Mouse (Mus musculus): ENCODE measurements around the gene Prr15l. TPM values are rescaled to one million over a fixed set of nuclear protein-coding genes. Genes with fewer than 3 reads are reported as not detected.

Gene Prr15l
- polyA plus RNA-seq, 1 experiment: not detected

DNA sequence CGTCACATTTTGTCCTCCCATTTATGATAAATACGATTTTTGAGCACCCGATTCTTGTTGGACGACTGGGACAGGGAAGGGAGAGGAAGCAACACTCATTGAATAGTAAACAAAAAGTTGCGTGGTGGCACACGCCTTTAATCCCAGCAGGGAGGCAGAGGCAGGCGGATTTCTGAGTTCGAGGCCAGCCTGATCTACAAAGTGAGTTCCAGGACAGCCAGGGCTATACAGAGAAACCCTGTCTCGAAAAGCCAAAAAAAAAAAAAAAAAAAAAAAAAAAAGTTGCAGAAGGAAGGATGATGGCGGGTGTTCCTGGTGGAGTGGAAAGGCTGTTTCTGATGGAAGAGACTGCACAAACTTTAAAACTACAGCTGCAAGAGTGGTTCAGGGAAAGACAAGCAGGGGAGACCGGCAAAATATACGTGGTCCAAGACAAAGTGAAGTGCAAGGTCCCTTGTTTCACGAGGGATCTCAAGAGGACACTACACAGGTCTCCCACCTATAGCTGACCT is 11.0 kb upstream of the Prr15l start:
- Histone ChIP-seq H3K4me1 (ENCODE audit: control insufficient read depth, insufficient read depth, low read length) (no peaks in the 10 kb centered on the region), H3K4me3 (ENCODE audit: insufficient read depth, low read length) (peak overlapping the region; percentile 82; the same call in 1 of the 2 replicates), H3K27ac (ENCODE audit: insufficient read depth, low read length) (no peak overlapping the region)
- TF ChIP-seq CTCF (IDR thresholded peaks at IDR 0.05; ENCODE audit: extremely low read depth, insufficient read depth, low read length) (no peak), POLR2A (IDR thresholded peaks at IDR 0.05; ENCODE audit: extremely low read depth, insufficient read depth, low read length) (no peak)

DNA sequence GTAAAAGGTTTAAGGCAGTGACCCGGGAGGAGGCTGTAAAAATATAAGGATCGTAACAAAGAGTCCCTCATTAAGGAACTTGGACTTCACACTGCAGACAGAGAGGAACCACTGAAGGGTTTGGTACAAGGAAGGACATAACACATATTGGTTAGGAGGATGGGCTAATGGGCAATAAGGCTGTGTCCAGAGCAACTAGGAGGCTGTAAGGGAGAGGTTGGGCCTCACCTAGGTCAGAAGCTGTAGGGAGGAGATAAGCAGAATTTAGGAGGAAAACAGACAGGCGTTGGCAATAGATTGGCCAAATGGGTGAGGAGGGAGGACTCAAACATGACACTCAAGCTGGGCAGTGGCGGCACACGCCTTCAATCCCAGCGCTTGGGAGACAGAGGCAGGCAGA is 10.5 kb upstream of the Prr15l start:
- H3K4me3 ChIP-seq (ENCODE audit: insufficient read depth, low read length): no peak overlapping the region
- TF ChIP-seq POLR2A (IDR thresholded peaks at IDR 0.05; ENCODE audit: extremely low read depth, insufficient read depth, low read length) (no peak), CTCF (IDR thresholded peaks at IDR 0.05; ENCODE audit: extremely low read depth, insufficient read depth, low read length) (no peak)
- H3K4me1 ChIP-seq (ENCODE audit: control insufficient read depth, insufficient read depth, low read length): no peaks in the 10 kb centered on the region
- no peak overlapping the region for H3K27ac ChIP-seq (ENCODE audit: insufficient read depth, low read length)

DNA sequence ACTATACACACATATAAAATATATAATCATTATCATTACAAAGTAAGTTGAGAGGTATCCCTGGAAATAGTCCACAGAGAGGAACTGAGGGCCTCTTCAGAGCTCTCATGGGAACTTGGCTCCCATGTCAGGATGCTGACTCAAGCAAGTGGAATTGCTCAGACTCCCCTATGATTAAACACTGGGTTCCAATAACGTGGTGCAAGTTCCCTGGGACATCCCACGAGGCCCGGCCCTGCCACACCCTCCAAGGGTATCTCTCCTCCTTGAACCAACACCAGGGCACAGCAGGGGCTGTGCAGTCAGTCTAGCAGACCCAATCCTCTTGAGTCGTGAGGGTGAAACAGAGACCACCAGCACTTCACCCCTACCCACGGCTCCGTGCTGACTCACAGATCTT is 8.9 kb upstream of the Prr15l start:
- Histone ChIP-seq H3K4me1 (ENCODE audit: control insufficient read depth, insufficient read depth, low read length) (no peaks in the 10 kb centered on the region), H3K27ac (ENCODE audit: insufficient read depth, low read length) (no peak overlapping the region), H3K4me3 (ENCODE audit: insufficient read depth, low read length) (no peak overlapping the region)
- no peak for TF ChIP-seq POLR2A (IDR thresholded peaks at IDR 0.05; ENCODE audit: extremely low read depth, insufficient read depth, low read length)
- no peak for TF ChIP-seq CTCF (IDR thresholded peaks at IDR 0.05; ENCODE audit: extremely low read depth, insufficient read depth, low read length)

DNA sequence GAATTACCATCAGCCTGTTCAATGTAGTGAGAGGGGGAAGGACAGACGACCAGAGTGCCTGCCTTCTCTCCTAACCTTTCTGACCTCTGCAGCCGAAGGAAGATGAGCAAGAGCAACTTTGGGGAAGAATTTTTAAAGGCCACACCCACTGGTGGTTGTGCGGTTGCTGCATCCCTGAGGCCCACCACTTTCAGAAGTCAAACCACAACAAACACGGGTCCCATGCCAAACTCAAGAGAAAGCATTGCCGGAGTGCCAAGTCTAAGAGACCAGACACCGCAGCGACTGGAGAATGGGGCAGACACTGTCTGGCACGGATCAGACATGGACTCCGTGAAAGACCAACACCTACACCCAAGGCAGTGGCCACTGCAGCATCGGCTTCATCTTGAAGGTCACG is 3.0 kb upstream of the Prr15l start:
- TF ChIP-seq CTCF (IDR thresholded peaks at IDR 0.05; ENCODE audit: extremely low read depth, insufficient read depth, low read length) (no peak), POLR2A (IDR thresholded peaks at IDR 0.05; ENCODE audit: extremely low read depth, insufficient read depth, low read length) (no peak)
- no peak overlapping the region for H3K27ac ChIP-seq (ENCODE audit: insufficient read depth, low read length)
- H3K4me3 ChIP-seq (ENCODE audit: insufficient read depth, low read length): no peak overlapping the region
- H3K4me1 ChIP-seq (ENCODE audit: control insufficient read depth, insufficient read depth, low read length): no peaks in the 10 kb centered on the region

DNA sequence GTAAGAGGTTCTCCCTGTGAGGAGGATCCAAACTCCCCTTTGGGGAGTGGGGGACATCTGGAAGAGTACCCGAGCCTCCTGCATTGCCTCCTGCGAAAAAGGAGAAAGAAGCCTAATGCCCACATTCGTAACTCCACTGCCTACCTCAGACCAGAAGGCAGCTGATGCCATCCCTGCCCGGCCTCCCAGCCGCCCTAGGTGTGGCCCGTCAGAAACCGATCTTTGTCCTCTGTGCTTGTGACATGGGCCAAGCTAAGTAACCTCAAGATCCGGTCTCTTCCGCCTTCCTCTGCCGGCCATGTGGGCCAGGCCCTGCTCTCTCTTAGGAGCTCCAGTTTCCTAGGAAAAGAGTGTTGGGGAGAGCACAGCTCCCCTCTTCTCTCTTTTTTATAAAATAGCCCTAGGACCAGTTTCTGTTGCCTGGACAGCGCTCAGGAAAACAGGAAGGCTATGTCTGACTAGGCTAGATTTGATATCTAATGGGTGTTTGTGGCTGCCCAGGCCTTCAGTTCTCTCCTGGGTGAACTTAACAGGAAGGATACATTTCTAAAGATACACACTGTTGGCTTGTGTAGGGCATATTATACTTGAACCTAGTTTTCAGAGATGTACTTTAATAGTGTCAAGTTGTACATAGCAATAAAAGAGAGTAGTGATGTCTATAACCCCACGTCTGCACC is 2.3 kb upstream of the Prr15l start:
- H3K4me3 ChIP-seq (ENCODE audit: insufficient read depth, low read length): no peak overlapping the region
- H3K4me1 ChIP-seq (ENCODE audit: control insufficient read depth, insufficient read depth, low read length): no peaks in the 10 kb centered on the region
- no peak overlapping the region for H3K27ac ChIP-seq (ENCODE audit: insufficient read depth, low read length)
- TF ChIP-seq CTCF (IDR thresholded peaks at IDR 0.05; ENCODE audit: extremely low read depth, insufficient read depth, low read length) (no peak), POLR2A (IDR thresholded peaks at IDR 0.05; ENCODE audit: extremely low read depth, insufficient read depth, low read length) (no peak)

DNA sequence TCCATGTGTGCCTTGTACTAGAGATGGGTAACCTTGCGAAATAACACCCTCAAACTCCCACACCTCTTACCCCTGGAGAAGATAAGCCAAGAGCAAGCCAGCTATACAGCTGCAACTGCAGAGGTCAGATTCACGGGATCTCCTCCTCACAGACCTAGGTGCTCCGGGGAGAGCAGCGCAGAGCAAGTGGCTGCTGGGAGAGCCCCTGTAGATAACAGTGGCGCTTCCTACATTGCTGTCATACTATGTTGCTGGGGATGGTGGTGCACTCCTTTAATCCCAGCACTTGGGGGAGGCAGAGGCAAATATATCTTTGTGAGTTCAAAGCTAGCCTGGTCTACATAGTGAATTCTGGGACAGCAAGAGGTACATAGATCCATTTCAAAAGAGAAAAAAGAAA is 1.3 kb upstream of the Prr15l start:
- Histone ChIP-seq H3K27ac (ENCODE audit: insufficient read depth, low read length) (no peak overlapping the region), H3K4me1 (ENCODE audit: control insufficient read depth, insufficient read depth, low read length) (no peaks in the 10 kb centered on the region), H3K4me3 (ENCODE audit: insufficient read depth, low read length) (no peak overlapping the region)
- TF ChIP-seq CTCF (IDR thresholded peaks at IDR 0.05; ENCODE audit: extremely low read depth, insufficient read depth, low read length): no peak
- TF ChIP-seq POLR2A (IDR thresholded peaks at IDR 0.05; ENCODE audit: extremely low read depth, insufficient read depth, low read length): no peak

DNA sequence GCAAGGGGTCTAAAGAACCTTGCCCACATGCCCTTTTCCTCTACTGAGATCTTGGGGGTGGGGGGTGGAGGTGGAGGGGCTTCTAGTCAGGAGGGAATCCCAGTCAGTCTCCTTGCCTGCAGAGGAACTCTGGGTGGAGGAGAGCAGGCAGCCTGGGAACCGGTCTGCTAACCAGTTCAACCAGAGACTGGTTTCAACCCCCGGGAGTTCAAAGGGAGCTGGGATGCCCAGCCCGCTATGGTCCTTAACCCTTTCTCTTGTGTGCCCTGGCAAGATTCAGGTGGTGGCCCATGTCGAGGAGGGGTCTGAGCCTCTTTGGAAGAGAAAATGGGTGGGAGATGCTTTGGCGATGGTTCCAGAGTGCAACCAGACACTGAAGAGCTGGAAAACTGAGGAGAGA is 787 bp downstream of the Prr15l start:
- Histone ChIP-seq H3K4me1 (ENCODE audit: control insufficient read depth, insufficient read depth, low read length) (no peaks in the 10 kb centered on the region), H3K4me3 (ENCODE audit: insufficient read depth, low read length) (no peak overlapping the region), H3K27ac (ENCODE audit: insufficient read depth, low read length) (no peak overlapping the region)
- TF ChIP-seq CTCF (IDR thresholded peaks at IDR 0.05; ENCODE audit: extremely low read depth, insufficient read depth, low read length): no peak
- no peak for TF ChIP-seq POLR2A (IDR thresholded peaks at IDR 0.05; ENCODE audit: extremely low read depth, insufficient read depth, low read length)

DNA sequence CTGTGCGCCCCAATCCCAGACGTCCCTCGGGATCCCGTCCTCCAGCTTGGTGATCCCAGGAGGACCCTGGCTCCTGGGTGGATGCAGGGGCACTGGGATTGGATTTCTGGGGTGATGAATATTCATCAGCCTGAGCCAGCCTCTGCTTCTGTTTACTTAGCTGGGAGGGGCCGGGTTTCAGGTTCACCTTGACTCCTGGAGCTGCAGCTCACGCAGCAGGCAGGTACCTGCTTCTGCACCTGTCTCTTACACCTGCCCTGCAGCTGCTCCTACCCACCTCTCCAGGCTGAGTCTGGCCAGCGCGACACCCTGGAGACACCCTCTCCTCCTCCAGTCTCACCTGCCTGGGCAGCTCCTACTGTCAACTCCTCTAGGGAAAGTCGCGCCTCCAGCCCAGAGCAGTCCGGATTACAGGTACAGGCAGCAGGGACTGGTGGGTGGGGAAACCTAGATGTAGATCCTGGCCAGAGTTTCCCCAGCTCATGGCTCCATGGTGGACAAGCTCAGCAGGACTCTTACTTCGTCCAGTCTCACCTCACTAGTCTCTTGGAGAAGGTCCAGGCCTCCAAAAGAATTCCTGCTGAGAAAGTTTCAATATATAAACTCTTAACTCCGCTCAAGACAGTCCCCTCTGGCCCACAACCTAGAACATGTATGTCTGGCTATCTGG is 1.3 kb downstream of the Prr15l start:
- H3K4me3 ChIP-seq (ENCODE audit: insufficient read depth, low read length): no peak overlapping the region

DNA sequence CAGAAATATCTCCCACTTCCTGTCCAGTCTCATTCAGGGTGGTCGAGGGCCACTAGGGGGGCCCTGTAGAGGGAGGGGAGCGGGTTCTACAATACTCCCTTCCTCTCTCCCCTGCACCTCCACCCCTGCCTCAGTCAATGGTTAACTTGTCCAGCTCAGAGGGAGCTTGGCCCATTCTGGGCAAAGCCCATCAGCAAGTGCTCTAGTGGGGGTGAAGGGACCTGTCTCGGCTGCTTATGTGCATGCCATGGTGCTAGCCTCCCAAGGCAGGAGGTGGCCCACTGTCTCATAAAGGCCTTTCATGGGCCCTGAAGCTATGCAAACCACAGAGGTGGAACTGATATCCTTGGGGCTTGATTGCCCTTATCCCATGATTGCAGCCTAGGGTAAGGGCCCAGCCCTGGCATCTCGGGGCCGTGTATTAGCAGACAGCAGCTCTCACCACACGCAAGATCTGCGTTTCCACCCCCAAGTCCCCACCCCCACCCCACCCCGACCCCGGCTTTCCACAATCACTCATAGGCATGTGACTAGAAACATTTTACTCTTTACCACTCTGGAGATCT is 1.9 kb downstream of the Prr15l start:
- no peaks in the 10 kb centered on the region for H3K4me1 ChIP-seq (ENCODE audit: control insufficient read depth, insufficient read depth, low read length)
- no peak overlapping the region for H3K4me3 ChIP-seq (ENCODE audit: insufficient read depth, low read length)
- TF ChIP-seq CTCF (IDR thresholded peaks at IDR 0.05; ENCODE audit: extremely low read depth, insufficient read depth, low read length) (no peak), POLR2A (IDR thresholded peaks at IDR 0.05; ENCODE audit: extremely low read depth, insufficient read depth, low read length) (no peak)
- H3K27ac ChIP-seq (ENCODE audit: insufficient read depth, low read length): no peak overlapping the region

More for the DNA sequence above, 1.3 kb downstream of the Prr15l start:
- no peak overlapping the region for H3K27ac ChIP-seq (ENCODE audit: insufficient read depth, low read length)
- TF ChIP-seq POLR2A (IDR thresholded peaks at IDR 0.05; ENCODE audit: extremely low read depth, insufficient read depth, low read length) (no peak), CTCF (IDR thresholded peaks at IDR 0.05; ENCODE audit: extremely low read depth, insufficient read depth, low read length) (no peak)
- H3K4me1 ChIP-seq (ENCODE audit: control insufficient read depth, insufficient read depth, low read length): no peaks in the 10 kb centered on the region

All from cortical plate, adult 2 months (tissue).